Mouse (Mus musculus): Measurements from ENCODE around the gene Hist1h4c. TPM values are rescaled to one million over a fixed set of nuclear protein-coding genes. Genes with fewer than 3 reads are reported as not detected.

Gene Hist1h4c
- total RNA-seq (2023), result 100 to 1,000 TPM; 164 to 221 TPM

DNA sequence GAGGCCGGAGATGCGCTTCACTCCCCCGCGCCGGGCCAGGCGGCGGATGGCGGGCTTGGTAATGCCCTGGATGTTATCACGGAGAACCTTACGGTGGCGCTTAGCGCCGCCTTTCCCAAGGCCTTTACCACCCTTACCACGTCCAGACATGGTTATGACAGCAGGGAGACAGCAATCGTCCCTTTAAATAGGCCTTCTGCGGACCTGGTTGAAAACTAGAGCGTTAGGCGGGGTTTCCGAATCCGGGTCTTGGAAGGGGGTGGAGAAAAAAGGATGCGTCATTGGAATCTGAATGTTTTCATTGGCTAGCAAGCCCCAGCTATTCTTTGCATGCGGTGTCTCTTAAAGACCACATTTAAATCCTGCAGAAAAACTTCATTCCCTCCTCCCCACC, at the start of gene Hist1h4c:
Gene Hist1h4c, minus strand, starts transcription at position 155 of the 394 bp plus-strand sequence.

DNA sequence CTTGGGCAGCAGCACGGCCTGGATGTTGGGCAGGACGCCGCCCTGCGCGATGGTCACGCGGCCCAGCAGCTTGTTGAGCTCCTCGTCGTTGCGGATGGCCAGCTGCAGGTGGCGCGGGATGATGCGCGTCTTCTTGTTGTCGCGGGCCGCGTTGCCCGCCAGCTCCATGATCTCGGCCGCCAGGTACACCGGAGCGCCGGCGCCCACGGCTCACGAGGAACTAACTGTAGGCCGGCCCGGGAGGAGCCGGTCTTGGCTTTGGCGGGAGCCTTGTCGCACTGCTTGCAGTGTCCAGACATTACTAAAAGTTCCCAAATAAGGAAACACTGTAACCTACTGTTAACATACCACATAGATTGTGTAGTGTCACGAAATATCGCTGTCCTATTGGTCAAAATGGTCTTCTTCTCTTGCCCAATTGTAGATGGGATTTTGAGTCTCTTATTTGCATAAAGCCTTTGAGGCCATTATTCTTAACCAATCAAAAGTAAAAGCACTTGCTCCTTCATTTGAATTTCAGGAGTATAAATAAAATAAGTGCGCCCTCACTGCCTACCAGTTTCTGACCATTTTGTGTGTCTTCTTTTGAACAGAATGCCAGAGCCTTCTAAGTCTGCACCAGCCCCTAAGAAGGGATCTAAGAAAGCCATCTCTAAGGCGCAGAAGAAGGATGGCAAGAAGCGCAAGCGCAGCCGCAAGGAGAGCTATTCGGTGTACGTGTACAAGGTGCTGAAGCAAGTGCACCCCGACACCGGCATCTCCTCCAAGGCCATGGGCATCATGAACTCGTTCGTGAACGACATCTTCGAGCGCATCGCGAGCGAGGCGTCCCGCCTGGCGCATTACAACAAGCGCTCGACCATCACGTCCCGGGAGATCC, 48.2 kb upstream of the Hist1h4c start, which contains the start of gene Hist1h2bb:
Gene Hist1h2bb, plus strand, starts transcription at position 534 of the 880 bp plus-strand sequence.

DNA sequence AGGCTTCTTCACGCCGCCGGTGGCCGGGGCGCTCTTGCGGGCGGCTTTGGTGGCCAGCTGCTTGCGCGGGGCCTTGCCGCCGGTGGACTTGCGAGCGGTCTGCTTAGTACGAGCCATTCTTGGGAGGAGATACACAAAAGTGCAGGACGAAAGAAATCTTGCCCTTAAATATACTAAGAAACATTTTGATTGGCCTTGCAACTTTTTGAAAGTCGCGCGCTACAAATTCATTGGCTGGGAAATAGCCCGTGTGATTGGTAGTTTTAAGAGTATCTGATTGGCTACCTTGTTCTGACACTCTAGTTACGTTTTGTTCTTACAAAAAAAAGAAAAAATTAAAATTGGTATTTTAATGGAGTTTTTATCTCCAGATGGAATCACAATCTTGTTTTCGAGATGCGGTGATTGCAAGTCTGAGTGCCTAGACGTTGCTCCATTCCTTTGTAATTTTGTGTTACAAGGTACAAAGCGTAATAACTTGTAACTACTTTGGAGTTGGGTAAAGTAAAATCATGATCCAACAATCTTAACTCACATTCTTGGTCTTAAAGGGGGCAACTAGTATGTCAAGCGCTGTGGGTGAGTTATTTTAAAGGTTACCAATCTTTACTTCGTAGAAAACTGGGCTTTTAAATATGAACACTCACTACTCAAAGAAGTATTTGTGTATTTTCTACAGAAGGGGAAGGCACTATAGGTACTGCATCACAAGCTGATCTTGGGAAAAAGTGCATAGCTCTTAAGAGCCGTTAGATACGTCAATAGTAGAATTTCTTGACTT, 47.3 kb upstream of the Hist1h4c start, which contains the start of gene Hist1h3c:
Gene Hist1h3c, minus strand, starts transcription at position 222 of the 781 bp plus-strand sequence.

DNA sequence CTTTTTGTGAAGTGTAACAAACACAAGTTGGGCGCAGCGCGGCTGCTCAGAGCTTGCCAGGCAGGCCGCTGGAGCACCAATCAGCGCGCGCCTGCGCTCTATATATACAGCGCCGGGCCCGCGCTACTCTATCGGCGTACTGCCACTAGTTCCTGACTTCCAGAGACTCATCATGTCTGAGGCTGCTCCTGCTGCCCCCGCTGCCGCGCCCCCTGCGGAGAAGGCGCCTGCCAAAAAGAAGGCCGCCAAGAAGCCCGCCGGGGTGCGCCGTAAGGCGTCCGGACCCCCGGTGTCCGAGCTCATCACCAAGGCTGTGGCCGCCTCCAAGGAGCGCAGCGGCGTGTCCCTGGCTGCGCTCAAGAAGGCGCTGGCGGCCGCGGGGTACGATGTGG, 40.4 kb upstream of the Hist1h4c start, which contains the start of gene Hist1h1c:
Gene Hist1h1c, plus strand, starts transcription at position 132 of the 392 bp plus-strand sequence.

DNA sequence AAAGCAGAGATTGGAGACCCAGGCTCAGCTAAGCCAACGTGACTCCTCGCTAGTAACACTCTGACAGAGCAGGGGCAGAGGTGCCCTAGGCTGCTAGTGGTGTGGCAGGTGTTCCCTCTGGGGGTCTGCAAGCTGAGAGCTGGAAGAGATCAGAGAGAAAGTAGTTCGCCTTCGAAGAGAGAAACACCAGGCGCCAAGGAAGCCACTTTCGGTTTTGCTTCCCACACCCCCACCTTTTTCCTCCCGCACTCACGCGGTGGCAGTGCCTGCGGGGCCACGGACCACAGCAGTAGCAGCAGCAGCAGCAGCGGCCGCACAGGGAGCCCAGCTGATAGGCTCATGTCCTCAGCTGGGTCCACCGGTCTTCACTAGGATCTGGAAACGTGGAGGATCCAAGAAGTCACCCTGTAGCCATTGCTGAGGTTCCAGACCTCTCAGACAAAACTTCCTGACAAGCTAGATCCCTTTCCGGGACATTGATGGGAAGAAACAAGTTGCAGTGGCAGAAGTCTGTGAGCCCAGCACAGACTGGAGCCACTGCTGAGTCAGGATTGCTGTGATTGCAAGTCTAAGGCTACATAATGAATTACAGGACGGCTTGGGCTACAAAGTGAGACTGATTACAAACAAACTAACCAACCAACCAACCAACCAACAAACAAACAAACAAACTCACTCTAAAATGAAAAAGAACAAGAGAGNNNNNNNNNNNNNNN, 12.3 kb upstream of the Hist1h4c start, which contains the start of gene Hfe:
Gene Hfe, minus strand, starts transcription at position 481 of the 716 bp plus-strand sequence.

DNA sequence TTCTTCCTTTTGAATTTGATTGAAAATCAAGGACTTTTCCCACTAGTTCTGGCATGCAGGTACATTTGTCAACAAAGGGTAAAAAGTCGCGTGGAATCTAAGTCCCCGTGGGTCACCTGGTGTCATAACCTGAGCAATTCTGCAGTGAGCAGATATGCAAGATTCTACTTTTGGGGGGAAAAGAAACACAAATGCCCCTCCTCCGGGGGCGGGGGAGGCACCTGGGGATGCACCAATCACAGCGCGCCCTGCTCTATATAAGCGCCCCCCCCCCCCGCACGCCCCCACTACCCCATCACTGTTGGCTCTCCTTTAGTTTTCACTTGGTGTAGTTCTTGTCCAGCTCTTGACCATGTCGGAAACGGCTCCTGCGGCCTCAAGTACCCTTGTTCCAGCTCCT, 2.7 kb downstream of the Hist1h4c start, which contains the start of gene Hist1h1t:
Gene Hist1h1t, plus strand, starts transcription at position 301 of the 400 bp plus-strand sequence.

DNA sequence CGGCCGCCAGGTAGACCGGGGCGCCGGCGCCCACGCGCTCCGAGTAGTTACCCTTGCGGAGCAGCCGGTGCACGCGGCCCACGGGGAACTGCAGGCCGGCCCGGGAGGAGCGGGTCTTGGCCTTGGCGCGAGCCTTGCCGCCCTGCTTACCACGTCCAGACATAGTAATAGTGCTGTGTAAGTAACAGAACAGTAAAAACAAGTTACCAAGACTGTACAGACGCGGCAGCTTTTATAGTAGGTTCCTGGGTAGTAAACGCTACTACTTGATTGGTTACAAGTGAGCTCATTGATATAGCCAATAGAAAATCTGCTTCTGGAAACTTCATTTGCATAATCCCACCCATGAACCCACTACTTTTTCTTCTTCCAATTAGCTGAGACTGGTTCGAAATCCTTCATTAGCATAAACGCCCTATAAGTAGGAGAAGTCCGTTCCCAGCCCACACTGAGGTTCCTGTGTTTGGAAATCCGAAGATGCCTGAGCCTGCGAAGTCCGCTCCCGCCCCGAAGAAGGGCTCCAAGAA, 14.4 kb downstream of the Hist1h4c start, which contains the start of the genes Hist1h2ac and Hist1h2bc:
Gene Hist1h2ac, minus strand, starts transcription at position 194 of the 527 bp plus-strand sequence.
Gene Hist1h2bc, plus strand, starts transcription at position 445 of the 527 bp plus-strand sequence.

Other genes with a start within 250 kb of the Hist1h4c start
- gene Btn1a1, start 232.6 kb downstream of the Hist1h4c start, total RNA-seq (2023), result not detected
- gene Btn2a2, start 209.6 kb downstream of the Hist1h4c start, total RNA-seq (2023), result not detected
- gene Hist1h4h, start 167.4 kb downstream of the Hist1h4c start, total RNA-seq (2023), result 100 to 1,000 TPM; 288 to 289 TPM
- 10 to 100 TPM; 13.0 to 16.8 TPM for gene Hist1h2af, start 164.5 kb downstream of the Hist1h4c start, total RNA-seq (2023)
- 1 to 10 TPM; 4.0 to 7.1 TPM for gene Hist1h3g, start 163.0 kb downstream of the Hist1h4c start, total RNA-seq (2023)
- gene Hist1h2bh, start 155.1 kb downstream of the Hist1h4c start, total RNA-seq (2023), result 1 to 10 TPM; 5.8 to 8.7 TPM
- gene Hist1h3f, start 154.4 kb downstream of the Hist1h4c start, total RNA-seq (2023), result 10 to 100 TPM; 46.7 to 47.0 TPM
- gene Hist1h4f, start 146.8 kb downstream of the Hist1h4c start, total RNA-seq (2023), result 100 to 1,000 TPM in 1 of 2 experiments, 10 to 100 TPM in 1; 82.9 to 103 TPM
- 10 to 100 TPM; 41.3 to 48.8 TPM for gene Hist1h1d, start 145.2 kb downstream of the Hist1h4c start, total RNA-seq (2023)
- 100 to 1,000 TPM; 229 to 249 TPM for gene Hist1h3e, start 136.1 kb downstream of the Hist1h4c start, total RNA-seq (2023)
- 10 to 100 TPM; 17.9 to 24.4 TPM for gene Hist1h2ae, start 127.2 kb downstream of the Hist1h4c start, total RNA-seq (2023)
- 100 to 1,000 TPM; 418 to 452 TPM for gene Hist1h2bg, start 127.1 kb downstream of the Hist1h4c start, total RNA-seq (2023)
- 100 to 1,000 TPM; 146 to 182 TPM for gene Hist1h2bf, start 124.3 kb downstream of the Hist1h4c start, total RNA-seq (2023)
- 10 to 100 TPM; 32.0 to 39.2 TPM for gene Hist1h2ad, start 124.1 kb downstream of the Hist1h4c start, total RNA-seq (2023)
- gene Hist1h3d, start 122.7 kb downstream of the Hist1h4c start, total RNA-seq (2023), result 10 to 100 TPM; 24.7 to 26.8 TPM
- gene Hist1h4d, start 116.9 kb downstream of the Hist1h4c start, total RNA-seq (2023), result 100 to 1,000 TPM; 179 to 193 TPM
- 10 to 100 TPM; 24.2 to 27.4 TPM for gene Hist1h2be, start 77.3 kb downstream of the Hist1h4c start, total RNA-seq (2023)
- 100 to 1,000 TPM; 580 to 629 TPM for gene Hist1h1e, start 75.9 kb downstream of the Hist1h4c start, total RNA-seq (2023)
- 10 to 100 TPM; 16.6 to 18.1 TPM for gene Hist1h2ac, start 14.5 kb downstream of the Hist1h4c start, total RNA-seq (2023)
- gene Hist1h2bc, start 14.3 kb downstream of the Hist1h4c start, total RNA-seq (2023), result 10 to 100 TPM; 36.5 to 38.0 TPM
- under 1 TPM in 1 of 2 experiments, not detected in 1; 0.73 TPM for gene Hist1h1t, start 2.6 kb downstream of the Hist1h4c start, total RNA-seq (2023)
- 100 to 1,000 TPM; 136 to 146 TPM for gene Hfe, start 12.4 kb upstream of the Hist1h4c start, total RNA-seq (2023)
- gene Hist1h1c, start 40.4 kb upstream of the Hist1h4c start, total RNA-seq (2023), result 1,000 to 10,000 TPM; 1,025 to 1,075 TPM
- 1 to 10 TPM; 5.7 to 5.9 TPM for gene Hist1h3c, start 47.1 kb upstream of the Hist1h4c start, total RNA-seq (2023)
- 10 to 100 TPM; 58.8 to 70.5 TPM for gene Hist1h2bb, start 48.3 kb upstream of the Hist1h4c start, total RNA-seq (2023)
- gene Hist1h2ab, start 52.7 kb upstream of the Hist1h4c start, total RNA-seq (2023), result 10 to 100 TPM; 44.8 to 51.5 TPM
- gene Hist1h3b, start 53.8 kb upstream of the Hist1h4c start, total RNA-seq (2023), result 10 to 100 TPM; 32.0 to 33.9 TPM
- gene Hist1h4b, start 58.6 kb upstream of the Hist1h4c start, total RNA-seq (2023), result 100 to 1,000 TPM in 1 of 2 experiments, 10 to 100 TPM in 1; 84.1 to 109 TPM
- gene Hist1h4a, start 62.8 kb upstream of the Hist1h4c start, total RNA-seq (2023), result 100 to 1,000 TPM; 158 to 172 TPM
- 100 to 1,000 TPM; 333 to 340 TPM for gene Hist1h3a, start 63.9 kb upstream of the Hist1h4c start, total RNA-seq (2023)
- gene Hist1h1a, start 65.2 kb upstream of the Hist1h4c start, total RNA-seq (2023), result 10 to 100 TPM; 34.1 to 37.9 TPM
- not detected for gene Trim38, start 71.5 kb upstream of the Hist1h4c start, total RNA-seq (2023)
- gene Slc17a2, start 108.5 kb upstream of the Hist1h4c start, total RNA-seq (2023), result not detected
- not detected for gene Slc17a3, start 141.0 kb upstream of the Hist1h4c start, total RNA-seq (2023)
- gene Slc17a1, start 169.3 kb upstream of the Hist1h4c start, total RNA-seq (2023), result not detected
- gene Slc17a4, start 216.6 kb upstream of the Hist1h4c start, total RNA-seq (2023), result not detected
- gene Hist1h2ba, start 235.7 kb upstream of the Hist1h4c start, total RNA-seq (2023), result not detected
- gene Hist1h2aa, start 236.0 kb upstream of the Hist1h4c start, total RNA-seq (2023), result not detected

Measured in monocyte, adult 59 days (primary cell).